In the genomic region with DNA sequence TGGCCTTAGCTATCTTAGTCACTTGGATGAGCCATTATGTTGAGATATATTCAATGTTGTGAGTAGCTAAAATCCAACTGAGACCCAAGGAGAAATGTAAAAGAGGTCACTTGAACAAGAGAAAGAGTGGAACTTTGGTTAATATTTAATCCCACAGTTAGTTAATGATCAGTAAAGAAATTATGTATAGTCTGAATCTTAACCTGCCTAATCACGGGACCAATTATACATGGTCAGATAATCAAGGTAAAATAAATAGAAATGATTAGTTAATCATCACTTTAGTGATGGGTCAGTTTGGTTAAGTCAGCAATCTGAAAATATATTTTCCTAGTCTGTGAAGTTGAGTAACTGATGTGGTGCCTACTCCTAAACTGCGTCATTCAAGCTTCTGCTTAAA, we compare ENCODE assay signal across 29 mouse cellular contexts. TPM values are rescaled to one million over a fixed set of nuclear protein-coding genes. Genes with fewer than 3 reads are reported as not detected.
"Had no signal": no experiment of that assay in that cellular context is flagged by ENCODE, and none has a peak within 500 bp of the region (broad histone marks: within the 10 kb centered on the region; RNA-seq: fewer than 3 reads in every experiment).

No protein-coding gene starts in this region.

- H3K4me3 ChIP-seq: hindbrain, embryonic 13.5 days; layer of hippocampus, adult 2 months; left cerebral cortex, adult 2 months; midbrain, embryonic 15.5 days; neural tube, embryonic 12.5 days; neural tube, embryonic 15.5 days; stomach, embryonic 15.5 days had no signal

- DNase-seq: kidney, postnatal 10 days; layer of hippocampus, adult 9-11 months; layer of hippocampus, postnatal 36 days; lung, adult 2 months; lung, postnatal 14 days; lung, postnatal 4 days; right cerebral cortex, adult 18-20 months; right cerebral cortex, postnatal 14 days; right cerebral cortex, postnatal 4 days; thymus, postnatal 25 days had no signal

- H3K27ac ChIP-seq: hindbrain, embryonic 13.5 days; layer of hippocampus, adult 2 months; left cerebral cortex, adult 2 months; liver, embryonic 14.5 days; midbrain, embryonic 15.5 days; neural tube, embryonic 12.5 days; neural tube, embryonic 15.5 days; stomach, embryonic 15.5 days had no signal

- H3K36me3 ChIP-seq: hindbrain, embryonic 13.5 days; midbrain, embryonic 15.5 days; neural tube, embryonic 12.5 days; neural tube, embryonic 15.5 days; stomach, embryonic 15.5 days had no signal

- H3K9ac ChIP-seq: hindbrain, embryonic 13.5 days; liver, embryonic 14.5 days; midbrain, embryonic 15.5 days; neural tube, embryonic 12.5 days; neural tube, embryonic 15.5 days; stomach, embryonic 15.5 days had no signal

- H3K4me1 ChIP-seq: hindbrain, embryonic 13.5 days; midbrain, embryonic 15.5 days; neural tube, embryonic 12.5 days; neural tube, embryonic 15.5 days; stomach, embryonic 15.5 days had no signal

- ATAC-seq: hindbrain, embryonic 16.5 days; midbrain, embryonic 15.5 days had no signal

- H3K4me2 ChIP-seq: hindbrain, embryonic 13.5 days; midbrain, embryonic 11.5 days; midbrain, embryonic 15.5 days; neural tube, embryonic 12.5 days; neural tube, embryonic 15.5 days; stomach, embryonic 15.5 days had no signal

- H3K27me3 ChIP-seq: hindbrain, embryonic 13.5 days; midbrain, embryonic 15.5 days; neural tube, embryonic 12.5 days; neural tube, embryonic 15.5 days; stomach, embryonic 15.5 days had no signal

- H3K9me3 ChIP-seq: hindbrain, embryonic 13.5 days; midbrain, embryonic 15.5 days; neural tube, embryonic 12.5 days; neural tube, embryonic 15.5 days; stomach, embryonic 15.5 days had no signal

RNA-seq across cellular contexts. Expression of a gene that starts 8.4 kb away (rescaled TPM):
- total RNA-seq: layer of hippocampus, adult 2 months; layer of hippocampus, postnatal 36 days; left cerebral cortex, adult 2 months; left cerebral cortex, postnatal 10 days; left cerebral cortex, postnatal 36 days; megakaryocyte progenitor cell, adult 5-6 weeks; megakaryocyte-erythroid progenitor cell, adult 5-6 weeks had no signal
- polyA plus RNA-seq: hindbrain, embryonic 13.5 days; hindbrain, embryonic 16.5 days; large intestine, adult 2 months; limb, embryonic 11.5 days; limb, embryonic 14.5 days; liver, embryonic 14.5 days; lung, adult 2 months; lung, embryonic 16.5 days; midbrain, embryonic 11.5 days; midbrain, embryonic 15.5 days; neural tube, embryonic 12.5 days; stomach, embryonic 15.5 days; thymus, postnatal 0 days had no signal
